Mouse (Mus musculus) gastrocnemius, adult 2 months (tissue): ENCODE measurements at regions not wholly inside any gene's neighbourhood (a gene's known extent, or its start where the extent isn't known, plus 50 kb on each side); places are given as distances from the start of the nearest gene placed in this dataset.

ENCODE experiments used
- DNase-seq: peaks from one replicate; pipeline ENCODE4 v3.0.0; 2022
- H3K27ac ChIP-seq: fragments of 200-600 bp; 2 replicates; pipeline ENCODE4 v1.8.1; 2022; ENCODE audit warnings: mild to moderate bottlenecking
- H3K4me3 ChIP-seq: fragments of 200-600 bp; 2 replicates; pipeline ENCODE4 v1.8.1; 2022; ENCODE audit warnings: mild to moderate bottlenecking, moderate library complexity
- CTCF ChIP-seq: fragments of 200-600 bp; IDR thresholded peaks from 2 replicates; pipeline ENCODE4 v1.8.1; 2022; ENCODE audit warnings: antibody characterized with exemption, mild to moderate bottlenecking, moderate library complexity
- intact Hi-C: fragments of 180-260 bp; cut with DNase I; formaldehyde crosslinking; loops from one replicate; pipeline ENCODE4 v1.15.1; 2025

GRCm38 (mm10) chr16:76216184-76216583, 157.4 kb downstream of the Nrip1 start:
- no peak for TF ChIP-seq CTCF
- Histone ChIP-seq H3K4me3 (no peak overlapping the region), H3K27ac (no peak overlapping the region)
- DNase-seq: no peak
- intact Hi-C loops: no loop called here

- intact Hi-C loops: no loop called here
- Histone ChIP-seq H3K27ac (no peak overlapping the region), H3K4me3 (no peak overlapping the region)
- DNase-seq: no peak
- no peak for TF ChIP-seq CTCF
Measured at GRCm38 (mm10) chr16:76215558-76215957, 158.1 kb downstream of the Nrip1 start.

GRCm38 (mm10) chr16:76201773-76202571, 171.7 kb downstream of the Nrip1 start:
- intact Hi-C loops: loop anchor here (2.0 to 10.0 kb wide), 4 partner anchors 171 to 665 kb away; partner anchors contain the start of gene Nrip1
- no peak overlapping the region for H3K4me3 ChIP-seq

GRCm38 (mm10) chr16:76200801-76201728, 172.6 kb downstream of the Nrip1 start:
- TF ChIP-seq CTCF: no peak
- intact Hi-C loops: loop anchor here (5.0 to 10.0 kb wide), 3 partner anchors 564 to 666 kb away; no protein-coding TSS in a partner anchor
- no peak overlapping the region for H3K4me3 ChIP-seq

More at GRCm38 (mm10) chr16:76201773-76202571, 171.7 kb downstream of the Nrip1 start:
- no peak overlapping the region for H3K27ac ChIP-seq
- peak; percentile 50 for DNase-seq
- TF ChIP-seq CTCF: peak; percentile 75

GRCm38 (mm10) chr16:76200268-76200667, 173.4 kb downstream of the Nrip1 start:
- intact Hi-C loops: loop anchor here (5.0 to 10.0 kb wide), 3 partner anchors 565 to 667 kb away; no protein-coding TSS in a partner anchor
- DNase-seq: no peak
- peak; percentile 57 for TF ChIP-seq CTCF
- H3K4me3 ChIP-seq: no peak overlapping the region
- H3K27ac ChIP-seq: no peak overlapping the region

More at GRCm38 (mm10) chr16:76200801-76201728, 172.6 kb downstream of the Nrip1 start:
- no peak overlapping the region for H3K27ac ChIP-seq
- DNase-seq: no peak

GRCm38 (mm10) chr16:76199006-76199405, 174.6 kb downstream of the Nrip1 start:
- intact Hi-C loops: no loop called here
- no peak for DNase-seq
- H3K27ac ChIP-seq: no peak overlapping the region

GRCm38 (mm10) chr16:76194291-76194690, 172.2 kb upstream of the Samsn1 start:
- no peak for TF ChIP-seq CTCF
- intact Hi-C loops: no loop called here
- H3K27ac ChIP-seq: no peak overlapping the region
- no peak overlapping the region for H3K4me3 ChIP-seq
- DNase-seq: no peak

More at GRCm38 (mm10) chr16:76199006-76199405, 174.6 kb downstream of the Nrip1 start:
- H3K4me3 ChIP-seq: no peak overlapping the region
- no peak for TF ChIP-seq CTCF

GRCm38 (mm10) chr16:76191135-76191534, 169.1 kb upstream of the Samsn1 start:
- DNase-seq: no peak
- intact Hi-C loops: no loop called here
- Histone ChIP-seq H3K27ac (no peak overlapping the region), H3K4me3 (no peak overlapping the region)
- TF ChIP-seq CTCF: no peak

GRCm38 (mm10) chr16:76183556-76183955, 161.5 kb upstream of the Samsn1 start:
- Histone ChIP-seq H3K27ac (no peak overlapping the region), H3K4me3 (no peak overlapping the region)
- intact Hi-C loops: no loop called here
- TF ChIP-seq CTCF: no peak
- no peak for DNase-seq

- DNase-seq: no peak
- intact Hi-C loops: no loop called here
- Histone ChIP-seq H3K27ac (no peak overlapping the region), H3K4me3 (no peak overlapping the region)
- no peak for TF ChIP-seq CTCF
Measured at GRCm38 (mm10) chr16:76183105-76183504, 161.0 kb upstream of the Samsn1 start.

- no peak overlapping the region for H3K27ac ChIP-seq
- intact Hi-C loops: no loop called here
- TF ChIP-seq CTCF: no peak
- H3K4me3 ChIP-seq: no peak overlapping the region
- DNase-seq: no peak
Measured at GRCm38 (mm10) chr16:76181596-76181995, 159.5 kb upstream of the Samsn1 start.

- H3K27ac ChIP-seq: no peak overlapping the region
- TF ChIP-seq CTCF: no peak
- no peak for DNase-seq
- H3K4me3 ChIP-seq: no peak overlapping the region
- intact Hi-C loops: no loop called here
Measured at GRCm38 (mm10) chr16:76167651-76168050, 145.6 kb upstream of the Samsn1 start.

GRCm38 (mm10) chr16:76160879-76161278, 138.8 kb upstream of the Samsn1 start:
- DNase-seq: no peak
- intact Hi-C loops: no loop called here
- TF ChIP-seq CTCF: no peak
- Histone ChIP-seq H3K27ac (no peak overlapping the region), H3K4me3 (no peak overlapping the region)
